Mouse (Mus musculus): Measurements from ENCODE around the gene Akip1. TPM values are rescaled to one million over a fixed set of nuclear protein-coding genes. Genes with fewer than 3 reads are reported as not detected.

Gene Akip1
- total and polyA plus RNA-seq, 3 experiments: 35.0 to 46.2 (median 42.5) TPM

- Histone ChIP-seq H3K4me2 (ENCODE audit: insufficient read depth, low read depth, poor library complexity, severe bottlenecking) (no peak overlapping the region), H3K4me3 (replicated peaks in 1 of 3; ENCODE audit: low read depth in 2 of 3, low read length in 2 of 3, poor library complexity in 1 of 3) (no peak overlapping the region), H3K79me2 (replicated peaks; ENCODE audit: control insufficient read depth, extremely low read depth, insufficient read depth, poor library complexity, severe bottlenecking) (no peaks in the 10 kb centered on the region), H3K27ac (ENCODE audit: insufficient read depth, low read depth) (no peak overlapping the region), H3K4me1 (ENCODE audit: control insufficient read depth in 1 of 2, insufficient read depth in 2 of 2) (no peaks in the 10 kb centered on the region; a peak in 1 of 4 replicates), H3K9me3 (replicated peaks; ENCODE audit: low read length) (no peaks in the 10 kb centered on the region), H3K27me3 (replicated peaks) (no peaks in the 10 kb centered on the region), H3K9ac (ENCODE audit: insufficient read depth, low read depth) (no peak overlapping the region), H3K36me3 (replicated peaks in 1 of 2; ENCODE audit: control insufficient read depth in 1 of 2, insufficient read depth in 1 of 2, low read length in 1 of 2) (no peaks in the 10 kb centered on the region)
- dilution Hi-C loops (cut with MboI; ENCODE audit: extremely low pct_ligation_motif_present, extremely low pct_unique_long_range_greater_than_20kb, low sequenced_read_pairs): no loop called here
- no peak for TF ChIP-seq MAFK (IDR thresholded peaks at IDR 0.05; ENCODE audit: insufficient replicate concordance, low read length)
- no peak for TF ChIP-seq RCOR1 (conservative IDR thresholded peaks at IDR 0.05; ENCODE audit: low read depth, low read length)
- no peak for TF ChIP-seq POLR2AphosphoS2 (IDR thresholded peaks at IDR 0.05; ENCODE audit: low read depth, low read length)
- no peak for TF ChIP-seq TBP (conservative IDR thresholded peaks at IDR 0.05; ENCODE audit: low read depth, low read length)
- TF ChIP-seq SIN3A (IDR thresholded peaks at IDR 0.05; ENCODE audit: low read length): no peak
- TF ChIP-seq POLR2A (IDR thresholded peaks at IDR 0.05; ENCODE audit: low read depth, low read length): no peak
- TF ChIP-seq TCF12 (IDR thresholded peaks at IDR 0.05; ENCODE audit: low read depth, low read length): no peak
- TF ChIP-seq RAD21 (IDR thresholded peaks at IDR 0.05; ENCODE audit: low read depth, low read length): no peak
- no peak for TF ChIP-seq MAX (IDR thresholded peaks at IDR 0.05; ENCODE audit: low read length)
- no peak for TF ChIP-seq MYC (IDR thresholded peaks at IDR 0.05; ENCODE audit: low read depth, low read length)
- no peak for TF ChIP-seq MEF2A (IDR thresholded peaks at IDR 0.05; ENCODE audit: borderline replicate concordance, low read depth, low read length)
- no peak for TF ChIP-seq JUND (conservative IDR thresholded peaks at IDR 0.05; ENCODE audit: low read depth, low read length)
- no peak for TF ChIP-seq UBTF (IDR thresholded peaks at IDR 0.05; ENCODE audit: low read depth, low read length)
- no peak for TF ChIP-seq CHD1 (IDR thresholded peaks at IDR 0.05; ENCODE audit: low read depth, low read length)
- TF ChIP-seq USF1 (IDR thresholded peaks at IDR 0.05; ENCODE audit: low read depth, low read length): no peak
- in situ Hi-C loops (cut with MboI; ENCODE audit: low pct_ligation_motif_present, low pct_unique_long_range_greater_than_20kb, low sequenced_read_pairs): no loop called here
- no peak for DNase-seq (ENCODE audit: extremely low read depth)
Observed at GRCm38 (mm10) chr7:109694576-109695338, 8.7 kb upstream of the Akip1 start.

DNA sequence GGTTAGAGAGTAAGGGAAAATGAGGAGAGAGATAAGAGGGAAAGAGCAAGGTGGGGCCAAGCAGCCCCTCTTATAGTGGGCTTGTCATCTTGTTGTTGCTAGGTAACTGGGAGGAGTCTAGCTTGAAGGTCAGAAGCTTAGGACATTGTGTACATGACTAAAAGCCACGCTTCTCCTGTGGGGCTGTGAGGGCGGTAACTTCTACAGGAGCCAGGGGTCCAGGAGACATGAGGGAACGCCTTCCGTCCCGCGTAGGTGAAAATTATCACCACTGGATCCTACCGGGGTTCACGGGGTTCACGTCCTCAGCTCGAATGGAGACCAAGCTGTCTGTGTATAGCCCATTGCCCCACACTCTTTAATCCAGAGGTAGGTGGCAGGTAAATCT lies 8.2 kb upstream of the Akip1 start:
- Histone ChIP-seq H3K4me3 (replicated peaks in 1 of 3; ENCODE audit: low read depth in 2 of 3, low read length in 2 of 3, poor library complexity in 1 of 3) (no peak overlapping the region), H3K9ac (ENCODE audit: insufficient read depth, low read depth) (no peak overlapping the region), H3K4me2 (ENCODE audit: insufficient read depth, low read depth, poor library complexity, severe bottlenecking) (no peak overlapping the region), H3K9me3 (replicated peaks; ENCODE audit: low read length) (no peaks in the 10 kb centered on the region), H3K36me3 (replicated peaks in 1 of 2; ENCODE audit: control insufficient read depth in 1 of 2, insufficient read depth in 1 of 2, low read length in 1 of 2) (no peaks in the 10 kb centered on the region), H3K79me2 (replicated peaks; ENCODE audit: control insufficient read depth, extremely low read depth, insufficient read depth, poor library complexity, severe bottlenecking) (no peaks in the 10 kb centered on the region), H3K27me3 (replicated peaks) (no peaks in the 10 kb centered on the region), H3K4me1 (ENCODE audit: control insufficient read depth in 1 of 2, insufficient read depth in 2 of 2) (no peaks in the 10 kb centered on the region; a peak in 1 of 4 replicates), H3K27ac (ENCODE audit: insufficient read depth, low read depth) (no peak overlapping the region)
- dilution Hi-C loops (cut with MboI; ENCODE audit: extremely low pct_ligation_motif_present, extremely low pct_unique_long_range_greater_than_20kb, low sequenced_read_pairs) (no loop called here), in situ Hi-C loops (cut with MboI; ENCODE audit: low pct_ligation_motif_present, low pct_unique_long_range_greater_than_20kb, low sequenced_read_pairs) (no loop called here)
- no peak for TF ChIP-seq ZNF384 (IDR thresholded peaks at IDR 0.05; ENCODE audit: low read depth, low read length)
- TF ChIP-seq HCFC1 (IDR thresholded peaks at IDR 0.05; ENCODE audit: low read depth, low read length): no peak
- no peak for TF ChIP-seq IRF4 (IDR thresholded peaks at IDR 0.05; ENCODE audit: low read depth, low read length)
- TF ChIP-seq BHLHE40 (IDR thresholded peaks at IDR 0.05; ENCODE audit: low read depth, low read length): no peak
- no peak for TF ChIP-seq POLR2A (IDR thresholded peaks at IDR 0.05; ENCODE audit: low read depth, low read length)
- TF ChIP-seq ZKSCAN1 (IDR thresholded peaks at IDR 0.05; ENCODE audit: borderline replicate concordance, low read depth, low read length): no peak
- TF ChIP-seq TCF12 (IDR thresholded peaks at IDR 0.05; ENCODE audit: low read depth, low read length): no peak
- no peak for TF ChIP-seq RCOR1 (conservative IDR thresholded peaks at IDR 0.05; ENCODE audit: low read depth, low read length)
- no peak for TF ChIP-seq CHD1 (IDR thresholded peaks at IDR 0.05; ENCODE audit: low read depth, low read length)
- no peak for TF ChIP-seq SMC3 (IDR thresholded peaks at IDR 0.05; ENCODE audit: low read depth, low read length)
- no peak for TF ChIP-seq ETS1 (conservative IDR thresholded peaks at IDR 0.05; ENCODE audit: low read depth, low read length)
- TF ChIP-seq GABPA (IDR thresholded peaks at IDR 0.05; ENCODE audit: insufficient replicate concordance, low read depth, low read length): no peak
- no peak for TF ChIP-seq MYC (IDR thresholded peaks at IDR 0.05; ENCODE audit: low read depth, low read length)
- TF ChIP-seq USF1 (IDR thresholded peaks at IDR 0.05; ENCODE audit: low read depth, low read length): no peak
- no peak for TF ChIP-seq CHD2 (IDR thresholded peaks at IDR 0.05; ENCODE audit: low read length)
- TF ChIP-seq POLR2AphosphoS2 (IDR thresholded peaks at IDR 0.05; ENCODE audit: low read depth, low read length): no peak
- no peak for TF ChIP-seq MEF2A (IDR thresholded peaks at IDR 0.05; ENCODE audit: borderline replicate concordance, low read depth, low read length)
- DNase-seq (ENCODE audit: extremely low read depth): no peak
